11 mouse cellular contexts compared by ENCODE assay signal in genomic region chr4:43530081-43530501, GRCm38 (mm10). TPM values are rescaled to one million over a fixed set of nuclear protein-coding genes. Genes with fewer than 3 reads are reported as not detected.
A peak's percentile ranks its signal among the peaks of the same experiment; 100 is the strongest.
DNase-seq lines count a peak whose midpoint lies in the region; ATAC-seq and TF ChIP-seq lines count a peak whose summit lies in the region.
"Had no signal": no experiment of that assay in that cellular context is flagged by ENCODE, and none has a peak within 500 bp of the region (broad histone marks: within the 10 kb centered on the region; RNA-seq: fewer than 3 reads in every experiment).

No protein-coding gene starts in this region.

- no peak for DNase-seq in frontal cortex, postnatal 25 days (ENCODE audit: low spot score in 2 of 2)
- no peak for DNase-seq in hindbrain, postnatal 0 days (ENCODE audit: low spot score)
- no peak for DNase-seq in hindbrain, embryonic 10.5 days (ENCODE audit: low spot score)
- no peak for DNase-seq in neural tube, embryonic 10.5 days (ENCODE audit: extremely low spot score, low spot score)
- no peak for DNase-seq in right cerebral cortex, postnatal 36 days (ENCODE audit: low spot score in 2 of 2)

- H3K4me1 ChIP-seq in hindbrain, postnatal 0 days (ENCODE audit: insufficient read depth, low read length), result no peaks in the 10 kb centered on the region
- no peaks in the 10 kb centered on the region for H3K4me1 ChIP-seq in hindbrain, embryonic 10.5 days (replicated peaks)
- peaks cover 6% of the 10 kb centered on the region for H3K4me1 ChIP-seq in neural tube, embryonic 13.5 days (replicated peaks)
- H3K4me1 ChIP-seq: hindbrain, embryonic 15.5 days; limb, embryonic 12.5 days had no signal

- WGBS in hindbrain, postnatal 0 days, result 63% methylated on average over 8 of the region's 8 CpGs
- WGBS in hindbrain, embryonic 10.5 days, result 78% methylated on average over 8 of the region's 8 CpGs
- 59% methylated on average over 8 of the region's 8 CpGs for WGBS in neural tube, embryonic 13.5 days

- TF ChIP-seq CTCF in hindbrain, postnatal 0 days (IDR thresholded peaks at IDR 0.05; ENCODE audit: low read depth), result no peak

- no peak overlapping the region for H3K27ac ChIP-seq in hindbrain, postnatal 0 days
- H3K27ac ChIP-seq in hindbrain, embryonic 10.5 days, result no peak overlapping the region
- peak overlapping the region; percentile 38; the same call in 1 of the 2 replicates for H3K27ac ChIP-seq in neural tube, embryonic 13.5 days (replicated peaks)
- H3K27ac ChIP-seq: hindbrain, embryonic 15.5 days; limb, embryonic 12.5 days had no signal

- no peak overlapping the region for H3K4me3 ChIP-seq in hindbrain, postnatal 0 days (ENCODE audit: low read length)
- no peak overlapping the region for H3K4me3 ChIP-seq in hindbrain, embryonic 10.5 days
- H3K4me3 ChIP-seq in neural tube, embryonic 13.5 days, result no peak overlapping the region
- H3K4me3 ChIP-seq: erythroblast, embryonic 14.5 days; hindbrain, embryonic 15.5 days; limb, embryonic 12.5 days had no signal

- H3K27me3 ChIP-seq in hindbrain, postnatal 0 days (ENCODE audit: insufficient read depth, low read length), result no peaks in the 10 kb centered on the region
- peaks cover 18% of the 10 kb centered on the region for H3K27me3 ChIP-seq in hindbrain, embryonic 10.5 days (ENCODE audit: insufficient read depth, poor library complexity, severe bottlenecking)
- peaks cover 22% of the 10 kb centered on the region for H3K27me3 ChIP-seq in neural tube, embryonic 13.5 days

- peak; percentile 74 for ATAC-seq in frontal cortex, adult (ENCODE audit: low TSS enrichment)
- 0 out of 2 replicates have a peak, but pooled peaks have one; percentile 19 for ATAC-seq in hindbrain, postnatal 0 days
- 0 out of 2 replicates have a peak, but pooled peaks have one; percentile 29 for ATAC-seq in neural tube, embryonic 13.5 days (ENCODE audit: low read depth)
- ATAC-seq in megakaryocyte progenitor cell, adult 5-6 weeks (replicated peaks; ENCODE audit: poor library complexity), result no peak

- H3K4me2 ChIP-seq in hindbrain, postnatal 0 days (ENCODE audit: low read depth, low read length), result no peak overlapping the region
- no peak overlapping the region for H3K4me2 ChIP-seq in neural tube, embryonic 13.5 days
- H3K4me2 ChIP-seq: hindbrain, embryonic 15.5 days; limb, embryonic 12.5 days had no signal

- H3K9ac ChIP-seq in hindbrain, postnatal 0 days (replicated peaks; ENCODE audit: low read length), result no peak overlapping the region
- no peak overlapping the region for H3K9ac ChIP-seq in neural tube, embryonic 13.5 days
- H3K9ac ChIP-seq: hindbrain, embryonic 15.5 days; limb, embryonic 12.5 days had no signal

- no peaks in the 10 kb centered on the region for H3K9me3 ChIP-seq in hindbrain, postnatal 0 days (ENCODE audit: low read length)
- no peaks in the 10 kb centered on the region for H3K9me3 ChIP-seq in hindbrain, embryonic 10.5 days
- H3K9me3 ChIP-seq in neural tube, embryonic 13.5 days, result no peaks in the 10 kb centered on the region
- H3K9me3 ChIP-seq: hindbrain, embryonic 15.5 days; limb, embryonic 12.5 days had no signal

- H3K36me3 ChIP-seq in hindbrain, postnatal 0 days (ENCODE audit: insufficient read depth, low read length), result peaks cover 35% of the 10 kb centered on the region
- peaks cover 46% of the 10 kb centered on the region for H3K36me3 ChIP-seq in hindbrain, embryonic 10.5 days
- peaks cover 43% of the 10 kb centered on the region for H3K36me3 ChIP-seq in neural tube, embryonic 13.5 days

RNA-seq across cellular contexts. Expression of gene Tpm2, which starts 6.5 kb away (rescaled TPM):
- 2.4 and 5.9 TPM in 2 replicates for total RNA-seq in hindbrain, postnatal 0 days (2014; rRNA removed)
- polyA plus RNA-seq in hindbrain, postnatal 0 days (2015; fragmentation: Nextera tagmentation; extraction: Ambion mirVana), result 7.7 and 9.4 TPM in 2 replicates
- polyA plus RNA-seq in hindbrain, embryonic 10.5 days (2016; fragmentation: Nextera tagmentation; extraction: Ambion mirVana), result 55.9 and 65.7 TPM in 2 replicates
- polyA plus RNA-seq in neural tube, embryonic 13.5 days (2015; fragmentation: Nextera tagmentation; extraction: Ambion mirVana), result 29.0 and 77.1 TPM in 2 replicates
- 0.56 and 3.0 TPM in 2 replicates for total RNA-seq in megakaryocyte progenitor cell, adult 5-6 weeks (2015)
- total RNA-seq in megakaryocyte progenitor cell, adult 5-6 weeks (2017), result 3.8 and 5.8 TPM in 2 replicates
- polyA plus RNA-seq: erythroblast, embryonic 14.5 days had no signal

RNA-seq across cellular contexts. Expression of gene Car9, which starts 23.3 kb away (rescaled TPM):
- 0.26 TPM in 1 of 2 replicates, not detected in the other for total RNA-seq in hindbrain, postnatal 0 days (2014; rRNA removed)
- polyA plus RNA-seq in hindbrain, postnatal 0 days (2015; fragmentation: Nextera tagmentation; extraction: Ambion mirVana), result 0.50 and 1.1 TPM in 2 replicates
- 0.76 and 0.93 TPM in 2 replicates for polyA plus RNA-seq in hindbrain, embryonic 10.5 days (2016; fragmentation: Nextera tagmentation; extraction: Ambion mirVana)
- 0.33 and 0.56 TPM in 2 replicates for polyA plus RNA-seq in neural tube, embryonic 13.5 days (2015; fragmentation: Nextera tagmentation; extraction: Ambion mirVana)
- 10.4 and 15.0 TPM in 2 replicates for total RNA-seq in megakaryocyte progenitor cell, adult 5-6 weeks (2015)
- 4.0 and 10.5 TPM in 2 replicates for total RNA-seq in megakaryocyte progenitor cell, adult 5-6 weeks (2017)
- polyA plus RNA-seq: erythroblast, embryonic 14.5 days had no signal

RNA-seq across cellular contexts. Expression of gene Arhgef39, which starts 30.6 kb away (rescaled TPM):
- total RNA-seq in hindbrain, postnatal 0 days (2014; rRNA removed), result 6.9 and 20.6 TPM in 2 replicates
- polyA plus RNA-seq in hindbrain, postnatal 0 days (2015; fragmentation: Nextera tagmentation; extraction: Ambion mirVana), result 4.5 and 8.0 TPM in 2 replicates
- polyA plus RNA-seq in hindbrain, embryonic 10.5 days (2016; fragmentation: Nextera tagmentation; extraction: Ambion mirVana), result 47.2 and 50.5 TPM in 2 replicates
- polyA plus RNA-seq in neural tube, embryonic 13.5 days (2015; fragmentation: Nextera tagmentation; extraction: Ambion mirVana), result 10.0 and 10.4 TPM in 2 replicates
- 44.2 and 55.1 TPM in 2 replicates for total RNA-seq in megakaryocyte progenitor cell, adult 5-6 weeks (2015)
- total RNA-seq in megakaryocyte progenitor cell, adult 5-6 weeks (2017), result 47.5 and 65.0 TPM in 2 replicates

RNA-seq across cellular contexts. Expression of gene Creb3, which starts 32.0 kb away (rescaled TPM):
- 40.1 and 75.9 TPM in 2 replicates for total RNA-seq in hindbrain, postnatal 0 days (2014; rRNA removed)
- polyA plus RNA-seq in hindbrain, postnatal 0 days (2015; fragmentation: Nextera tagmentation; extraction: Ambion mirVana), result 77.9 and 82.8 TPM in 2 replicates
- polyA plus RNA-seq in hindbrain, embryonic 10.5 days (2016; fragmentation: Nextera tagmentation; extraction: Ambion mirVana), result 40.7 and 53.3 TPM in 2 replicates
- 88.9 and 89.1 TPM in 2 replicates for polyA plus RNA-seq in neural tube, embryonic 13.5 days (2015; fragmentation: Nextera tagmentation; extraction: Ambion mirVana)
- 8.9 and 10.3 TPM in 2 replicates for total RNA-seq in megakaryocyte progenitor cell, adult 5-6 weeks (2015)
- 41.6 and 64.7 TPM in 2 replicates for total RNA-seq in megakaryocyte progenitor cell, adult 5-6 weeks (2017)

RNA-seq across cellular contexts. Expression of gene Tln1, which starts 32.4 kb away (rescaled TPM):
- 43.0 and 51.0 TPM in 2 replicates for total RNA-seq in hindbrain, postnatal 0 days (2014; rRNA removed)
- polyA plus RNA-seq in hindbrain, postnatal 0 days (2015; fragmentation: Nextera tagmentation; extraction: Ambion mirVana), result 69.9 and 70.3 TPM in 2 replicates
- polyA plus RNA-seq in hindbrain, embryonic 10.5 days (2016; fragmentation: Nextera tagmentation; extraction: Ambion mirVana), result 52.8 and 58.9 TPM in 2 replicates
- 64.4 and 69.6 TPM in 2 replicates for polyA plus RNA-seq in neural tube, embryonic 13.5 days (2015; fragmentation: Nextera tagmentation; extraction: Ambion mirVana)
- 125 and 138 TPM in 2 replicates for total RNA-seq in megakaryocyte progenitor cell, adult 5-6 weeks (2015)
- 167 and 253 TPM in 2 replicates for total RNA-seq in megakaryocyte progenitor cell, adult 5-6 weeks (2017)
